Mouse (Mus musculus) neural tube, embryonic 14.5 days (tissue): ENCODE data around the gene Suclg2. TPM values are rescaled to one million over a fixed set of nuclear protein-coding genes. Genes with fewer than 3 reads are reported as not detected.

Experiments used
- ATAC-seq: fragments of 200-750 bp; cut with Nextera tagmentation; 2 replicates; pipeline ENCODE4 v1.8.0; 2017; ENCODE audit warnings: low read depth, mild to moderate bottlenecking, moderate TSS enrichment, moderate library complexity
- H3K27ac ChIP-seq: fragments of 300-500 bp; sonication (generic); 2 replicates; pipeline ENCODE4 v1.5.1; 2014; ENCODE audit warnings: low read depth, mild to moderate bottlenecking, control low read depth, low read length, moderate library complexity, mixed read lengths
- H3K27me3 ChIP-seq: fragments of 300-500 bp; sonication (generic); 2 replicates; pipeline ENCODE4 v1.6.1; 2014; ENCODE audit warnings: low read length; ENCODE audit not compliant: control insufficient read depth, insufficient read depth
- H3K36me3 ChIP-seq: fragments of 300-500 bp; sonication (generic); 2 replicates; pipeline ENCODE4 v1.6.1; 2014; ENCODE audit warnings: low read length, mixed read lengths; ENCODE audit not compliant: control insufficient read depth, insufficient read depth
- H3K4me1 ChIP-seq: fragments of 300-500 bp; sonication (generic); 2 replicates; pipeline ENCODE4 v1.6.1; 2014; ENCODE audit warnings: low read length; ENCODE audit not compliant: control insufficient read depth, insufficient read depth
- H3K4me2 ChIP-seq: fragments of 300-500 bp; sonication (generic); 2 replicates; pipeline ENCODE4 v1.6.1; 2014; ENCODE audit warnings: mild to moderate bottlenecking, low read depth, low read length, control low read depth
- H3K4me3 ChIP-seq: fragments of 300-500 bp; sonication (generic); 2 replicates; pipeline ENCODE4 v1.5.1; 2014; ENCODE audit warnings: low read depth, low read length, control low read depth, mixed read lengths
- H3K9ac ChIP-seq: fragments of 300-500 bp; sonication (generic); replicated peaks from 2 replicates; pipeline ENCODE4 v1.6.1; 2014; ENCODE audit warnings: low read depth, mild to moderate bottlenecking, control low read depth, low read length, mixed read lengths
- H3K9me3 ChIP-seq: fragments of 300-500 bp; sonication (generic); 2 replicates; pipeline ENCODE4 v1.6.1; 2016; ENCODE audit warnings: low read length; ENCODE audit not compliant: control insufficient read depth
- WGBS: fragments of 180-500 bp; shearing (Covaris S2); extraction: QIAGEN DNeasy Blood & Tissue Kit; methylation state at CpG from one replicate; pipeline ENCODE4 v1.1.7; 2014; 5-methylcytosine and 5-hydroxymethylcytosine counted together
- polyA plus RNA-seq: library from polyadenylated mRNA; unstranded; fragments of >200 nt; fragmentation: Nextera tagmentation; extraction: Ambion mirVana; gene quantifications from 2 replicates; pipeline ENCODE4 v1.2.1, GENCODE M21; 2014

The Suclg2 gene
- polyA plus RNA-seq, 1 experiment from 2014 or later: 11.2 TPM

DNA sequence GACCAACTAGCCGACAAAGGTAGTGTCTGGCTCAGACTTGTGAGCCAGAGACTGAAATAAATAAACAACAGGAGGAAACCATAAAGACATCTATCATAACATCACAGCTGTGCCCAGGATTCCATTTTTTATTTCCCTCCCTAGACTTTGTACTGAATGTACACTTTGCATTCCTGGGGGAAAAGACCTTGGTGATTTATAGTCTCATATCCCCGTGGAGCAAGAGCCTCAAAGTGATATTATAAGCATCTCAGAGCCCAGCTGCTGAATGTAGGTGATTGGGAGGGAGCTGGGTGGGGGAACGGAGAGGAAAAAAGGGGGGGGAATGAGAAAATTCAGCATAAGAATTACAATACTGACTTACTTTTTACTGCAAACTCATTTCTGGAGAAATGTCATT, 259.2 kb downstream of the Suclg2 start:
- no peaks in the 10 kb centered on the region for H3K27me3 ChIP-seq
- WGBS: 18% methylated on average over 3 of the region's 3 CpGs
- H3K4me2 ChIP-seq: no peak overlapping the region
- H3K27ac ChIP-seq: no peak overlapping the region
- no peak overlapping the region for H3K9ac ChIP-seq
- peaks cover 6% of the 10 kb centered on the region; the same call in 1 of the 2 replicates for H3K4me1 ChIP-seq
- no peaks in the 10 kb centered on the region for H3K9me3 ChIP-seq
- H3K4me3 ChIP-seq: no peak overlapping the region
- ATAC-seq: no peak
- H3K36me3 ChIP-seq: no peaks in the 10 kb centered on the region

DNA sequence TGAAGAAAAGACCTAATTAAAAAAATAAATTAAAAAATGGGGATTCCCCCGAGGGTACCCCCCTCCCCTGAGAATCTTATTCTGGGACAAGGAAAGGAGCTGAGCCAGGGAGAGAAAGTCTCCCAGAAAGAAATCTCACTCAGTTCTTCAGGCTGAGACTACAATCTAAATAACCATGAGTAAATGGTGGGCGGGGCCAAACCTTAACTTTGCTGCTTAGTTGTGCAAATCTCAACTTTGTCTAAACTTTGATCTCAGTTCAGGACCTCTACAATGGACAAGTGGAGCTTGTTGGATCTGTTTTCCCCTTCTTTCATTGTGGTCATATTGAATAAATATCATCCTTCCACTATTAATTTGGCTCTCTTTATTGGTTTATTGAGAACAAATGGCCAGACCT, 272.4 kb downstream of the Suclg2 start:
- H3K36me3 ChIP-seq: no peaks in the 10 kb centered on the region
- no peaks in the 10 kb centered on the region for H3K27me3 ChIP-seq
- H3K4me3 ChIP-seq: no peak overlapping the region
- H3K4me2 ChIP-seq: no peak overlapping the region
- H3K9me3 ChIP-seq: no peaks in the 10 kb centered on the region
- no peaks in the 10 kb centered on the region for H3K4me1 ChIP-seq
- no peak overlapping the region for H3K27ac ChIP-seq
- ATAC-seq: no peak
- no peak overlapping the region for H3K9ac ChIP-seq
- 87% methylated on average over 2 of the region's 2 CpGs for WGBS

DNA sequence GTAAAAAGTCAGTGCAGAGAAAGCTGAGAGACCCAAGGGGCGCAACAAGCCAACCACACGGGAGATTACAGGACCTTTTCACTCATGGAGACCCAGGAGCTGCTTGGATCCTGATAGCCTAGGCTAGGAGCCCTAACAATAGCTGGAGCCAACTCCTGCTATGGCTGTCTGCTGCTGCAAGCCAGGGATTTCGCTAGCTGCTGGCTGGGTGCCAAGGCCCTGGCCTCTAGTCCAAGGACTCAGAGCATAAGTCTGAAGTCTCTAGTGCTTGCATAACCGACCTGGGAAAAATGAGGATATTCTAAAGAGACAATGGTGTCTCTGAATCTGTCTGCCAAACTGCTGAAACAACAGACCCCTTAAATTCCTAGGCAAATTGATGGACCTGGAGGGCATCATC, 273.6 kb downstream of the Suclg2 start:
- H3K4me1 ChIP-seq: no peaks in the 10 kb centered on the region
- H3K36me3 ChIP-seq: no peaks in the 10 kb centered on the region
- no peak overlapping the region for H3K4me3 ChIP-seq
- H3K4me2 ChIP-seq: no peak overlapping the region
- no peak overlapping the region for H3K9ac ChIP-seq
- H3K27me3 ChIP-seq: no peaks in the 10 kb centered on the region
- WGBS: 75% methylated on average over 4 of the region's 4 CpGs
- no peak overlapping the region for H3K27ac ChIP-seq
- ATAC-seq: no peak
- H3K9me3 ChIP-seq: no peaks in the 10 kb centered on the region
